Mouse (Mus musculus) yolk sac, embryonic 10.5 days (tissue): ENCODE measurements around the gene Ankrd37.

Experiments
- DNase-seq: peaks from one replicate; pipeline ENCODE4 v3.0.0-alpha.2; 2017; ENCODE audit warnings: low spot score

Gene Ankrd37

GRCm38 (mm10) chr8:45973988-45974505 is 31.5 kb downstream of the Ankrd37 start:
- no peak for DNase-seq

DNA sequence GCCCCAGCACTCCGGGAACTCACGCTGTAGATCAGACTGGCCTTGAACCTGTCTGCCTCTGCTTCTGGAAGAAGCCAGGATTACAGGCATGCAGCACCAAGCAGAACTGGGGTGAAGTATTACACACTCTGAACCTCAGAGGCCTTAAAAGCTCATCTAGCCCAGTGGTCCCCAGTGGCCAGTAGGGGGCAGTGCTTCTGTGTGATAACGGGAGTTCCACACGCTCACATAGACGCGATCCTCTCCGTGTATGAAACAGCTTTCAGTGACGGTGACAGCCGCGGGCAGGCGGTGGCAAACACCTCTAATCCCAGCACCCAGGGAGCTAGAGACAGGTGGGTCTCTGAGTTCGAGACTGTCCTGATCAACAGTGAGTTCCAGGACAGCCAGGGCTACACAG is 34.6 kb downstream of the Ankrd37 start:
- no peak for DNase-seq

DNA sequence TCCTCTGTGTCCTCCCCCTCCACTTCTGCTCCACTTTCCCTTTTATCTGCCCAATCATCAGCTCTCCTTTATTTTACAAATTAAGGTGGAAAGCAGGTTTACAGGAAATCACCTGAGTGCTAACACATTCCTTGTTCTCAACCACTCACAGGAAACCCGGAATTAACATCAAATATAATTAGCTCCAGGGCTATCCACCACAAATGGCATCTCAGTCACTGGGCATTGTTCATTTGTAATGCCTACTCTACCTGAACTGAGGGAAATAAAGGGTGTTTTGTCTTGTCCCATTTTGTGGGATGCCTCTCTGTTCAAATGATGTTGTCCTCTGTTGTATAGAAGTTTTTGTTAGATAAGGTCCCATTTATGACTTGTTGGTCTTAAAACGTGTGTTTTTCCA is 54.9 kb downstream of the Ankrd37 start:
- no peak for DNase-seq
